Mouse (Mus musculus) heart, postnatal 4 days (tissue): ENCODE data around the gene Cpb2. TPM values are rescaled to one million over a fixed set of nuclear protein-coding genes. Genes with fewer than 3 reads are reported as not detected.
A peak's percentile ranks its signal among the peaks of the same experiment; 100 is the strongest.

ENCODE experiments used
- DNase-seq: peaks from one replicate; pipeline ENCODE4 v3.0.0; 2021
- total RNA-seq, 2 experiments: library from RNA; stranded (reverse); gene quantifications; 2 replicates each; pipeline ENCODE4 v1.2.3; 2021

Gene Cpb2
- not detected for total RNA-seq

- no peak for DNase-seq
These were observed at the start of gene Cpb2 for GRCm38 (mm10) chr14:75242087-75242486. Gene Cpb2 (plus strand): TSS chr14:75242287.

- no peak for DNase-seq
These were observed 49.7 kb upstream of the Cpb2 start for GRCm38 (mm10) chr14:75192427-75192826.

GRCm38 (mm10) chr14:75192858-75193257, 49.2 kb upstream of the Cpb2 start:
- no peak for DNase-seq

GRCm38 (mm10) chr14:75195530-75195929, 46.6 kb upstream of the Cpb2 start:
- no peak for DNase-seq

- DNase-seq = peak; percentile 67
These were observed 45.1 kb upstream of the Cpb2 start for GRCm38 (mm10) chr14:75197027-75197426.

GRCm38 (mm10) chr14:75197660-75198059, 44.4 kb upstream of the Cpb2 start:
- no peak for DNase-seq

GRCm38 (mm10) chr14:75205363-75206051, 36.6 kb upstream of the Cpb2 start:
- no peak for DNase-seq

GRCm38 (mm10) chr14:75206307-75206706, 35.8 kb upstream of the Cpb2 start:
- DNase-seq = no peak

- DNase-seq = no peak
These were observed 33.4 kb upstream of the Cpb2 start for GRCm38 (mm10) chr14:75208572-75209151.

- DNase-seq = no peak
These were observed 28.3 kb upstream of the Cpb2 start for GRCm38 (mm10) chr14:75213752-75214151.

- DNase-seq = no peak
These were observed 23.2 kb upstream of the Cpb2 start for GRCm38 (mm10) chr14:75218843-75219242.

- no peak for DNase-seq
These were observed 22.7 kb upstream of the Cpb2 start for GRCm38 (mm10) chr14:75219250-75219913.

GRCm38 (mm10) chr14:75222386-75222785, 19.7 kb upstream of the Cpb2 start:
- no peak for DNase-seq

GRCm38 (mm10) chr14:75227453-75228084, 14.5 kb upstream of the Cpb2 start:
- DNase-seq = no peak

GRCm38 (mm10) chr14:75229834-75230233, 12.3 kb upstream of the Cpb2 start:
- peak; percentile 12 for DNase-seq

GRCm38 (mm10) chr14:75233070-75233469, 9.0 kb upstream of the Cpb2 start:
- no peak for DNase-seq

GRCm38 (mm10) chr14:75235552-75235951, 6.5 kb upstream of the Cpb2 start:
- DNase-seq = no peak

GRCm38 (mm10) chr14:75235955-75236635, 6.0 kb upstream of the Cpb2 start:
- DNase-seq = no peak

- no peak for DNase-seq
These were observed 5.5 kb upstream of the Cpb2 start for GRCm38 (mm10) chr14:75236636-75237003.

- DNase-seq = no peak
These were observed 5.0 kb upstream of the Cpb2 start for GRCm38 (mm10) chr14:75237096-75237495.

- no peak for DNase-seq
These were observed 3.9 kb upstream of the Cpb2 start for GRCm38 (mm10) chr14:75238054-75238692.
